Mouse (Mus musculus): ENCODE data around the gene Prss12. TPM values are rescaled to one million over a fixed set of nuclear protein-coding genes. Genes with fewer than 3 reads are reported as not detected.

Prss12 gene
- total RNA-seq, 2 experiments from 2014 or later: 1.7 to 1.8 TPM

DNA sequence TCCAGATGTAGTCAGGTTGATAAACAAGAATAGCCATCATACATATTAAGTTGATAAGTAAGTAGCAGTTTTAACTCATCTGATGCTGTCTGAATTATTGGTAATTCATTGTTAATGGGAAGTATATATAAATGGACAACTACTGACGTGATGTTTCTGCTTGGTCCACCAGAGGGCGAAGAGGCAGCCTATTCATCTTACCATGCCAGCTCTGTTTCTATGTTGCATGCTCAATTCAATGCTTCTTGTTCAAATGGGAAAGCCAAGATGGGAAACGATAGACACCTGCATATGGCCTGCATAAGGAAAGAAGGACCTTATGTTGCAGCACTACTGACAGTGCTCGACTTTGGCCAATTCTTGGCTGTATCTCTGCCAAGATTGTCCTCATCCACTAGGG lies 70.1 kb downstream of the Prss12 start:
- intact Hi-C loops (cut with DNase I): loop anchor here (1.0 to 10.0 kb wide), 3 partner anchors 171 to 759 kb away; no protein-coding TSS in a partner anchor
- peak; percentile 28 to 42 for DNase-seq

DNA sequence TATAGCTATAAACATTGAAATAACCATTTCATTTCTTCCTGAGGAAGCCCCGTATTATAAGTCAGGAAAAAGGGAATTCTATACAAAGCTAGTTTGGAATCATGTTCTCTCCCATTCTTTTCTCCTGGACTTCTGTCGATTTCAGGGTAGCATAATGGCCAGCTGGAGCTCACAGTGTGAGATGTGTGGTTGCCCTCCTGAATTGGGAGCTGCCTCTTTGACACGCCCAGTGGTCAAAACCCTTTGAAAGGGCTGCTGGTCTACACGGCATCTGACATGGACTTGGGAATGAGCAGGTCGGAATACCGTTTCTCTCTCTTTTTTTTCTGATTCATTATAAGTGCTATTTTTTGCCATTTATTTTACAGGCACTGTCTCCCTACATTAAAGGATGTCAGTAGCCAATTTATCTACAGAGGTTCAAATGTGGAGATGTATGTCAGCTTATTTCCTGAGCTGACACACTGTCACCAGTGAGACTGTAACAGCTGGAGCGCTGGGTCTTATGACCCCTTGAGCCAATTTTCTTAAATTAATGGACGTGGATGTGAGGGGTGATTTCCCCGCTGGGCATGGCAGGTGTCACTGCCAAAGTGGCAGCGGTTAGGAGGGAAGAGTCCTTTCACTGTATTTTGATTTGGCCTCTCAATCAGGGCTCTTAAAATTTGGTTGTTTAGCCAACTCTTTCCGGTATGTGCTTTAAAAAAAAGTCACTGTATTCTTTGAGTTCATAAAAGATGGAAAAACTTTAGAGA lies 79.8 kb downstream of the Prss12 start:
- no peak for DNase-seq
- intact Hi-C loops (cut with DNase I): no loop called here

DNA sequence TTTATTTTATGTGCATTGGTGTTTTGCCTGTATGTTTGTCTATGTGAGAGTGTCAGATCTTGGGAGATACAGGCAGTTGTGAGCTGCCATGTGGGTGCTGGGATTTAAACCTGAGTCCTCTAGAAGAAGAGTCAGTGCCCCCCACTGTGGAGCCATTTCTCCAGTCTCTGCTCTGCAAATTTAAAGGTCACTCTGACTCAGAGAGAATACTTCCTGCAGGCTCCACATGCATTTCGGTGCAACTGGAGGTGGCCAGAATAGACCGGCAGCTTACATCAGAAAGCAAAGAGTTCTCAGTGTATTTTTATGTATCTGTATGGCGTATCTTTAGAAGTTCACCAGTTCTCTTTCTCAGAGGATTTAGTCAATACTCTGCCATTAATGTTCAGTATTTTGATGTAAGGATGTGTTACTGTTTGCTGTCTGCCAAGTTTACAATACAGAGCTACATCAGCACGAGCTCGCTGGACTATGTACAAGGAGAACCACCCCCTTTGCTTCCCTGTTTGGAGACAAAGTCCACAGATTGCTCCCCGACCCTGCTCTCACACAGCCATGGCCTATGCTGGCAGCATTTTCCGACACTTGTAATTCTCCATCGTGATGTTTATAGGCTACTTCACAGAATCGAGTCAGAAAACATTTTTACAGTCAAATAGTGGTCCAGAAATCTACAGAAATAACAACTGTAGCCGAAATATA lies 81.2 kb downstream of the Prss12 start:
- intact Hi-C loops (cut with DNase I): no loop called here

DNA sequence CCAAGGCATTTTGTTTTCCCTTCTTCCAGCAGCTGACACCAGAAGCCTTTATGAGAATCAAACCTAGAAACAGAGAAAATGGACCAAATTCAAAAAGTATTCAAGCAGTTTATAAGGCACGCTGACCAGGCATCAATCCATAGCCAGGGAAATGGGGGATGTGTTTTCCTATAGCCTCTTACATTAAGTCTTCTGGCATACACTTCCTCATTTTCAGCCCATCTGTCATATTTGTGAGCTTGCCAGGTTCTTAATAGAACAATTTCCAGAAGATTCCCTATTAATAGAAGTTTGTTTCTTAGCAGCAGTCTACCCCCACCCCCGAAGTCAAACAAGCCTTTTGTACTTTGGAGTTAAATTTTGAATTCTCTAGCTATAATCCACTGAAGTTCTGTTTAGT lies 84.4 kb downstream of the Prss12 start:
- no peak for DNase-seq

More for the DNA sequence above, 81.2 kb downstream of the Prss12 start:
- DNase-seq: no peak

DNA sequence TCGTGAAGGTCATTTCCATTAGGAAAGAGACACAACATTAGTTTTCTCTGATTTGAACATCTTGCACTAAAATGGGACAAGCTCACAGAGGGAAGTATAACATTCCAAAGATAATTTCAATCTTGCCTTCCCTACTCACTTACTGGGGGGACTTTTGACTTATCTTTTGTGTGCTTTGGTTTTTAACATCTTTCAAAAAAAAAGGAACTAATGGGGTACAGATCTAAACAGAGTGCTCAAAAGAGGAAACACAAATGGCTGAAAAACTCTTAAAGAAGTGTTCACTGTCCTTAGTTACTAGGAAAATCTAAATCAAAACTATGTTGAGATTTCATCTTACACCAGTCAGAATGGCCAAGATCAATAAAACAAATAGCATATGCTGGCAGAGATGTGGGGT lies 90.6 kb downstream of the Prss12 start:
- DNase-seq: no peak
- intact Hi-C loops (cut with DNase I): no loop called here

More for the DNA sequence above, 84.4 kb downstream of the Prss12 start:
- intact Hi-C loops (cut with DNase I): no loop called here

DNA sequence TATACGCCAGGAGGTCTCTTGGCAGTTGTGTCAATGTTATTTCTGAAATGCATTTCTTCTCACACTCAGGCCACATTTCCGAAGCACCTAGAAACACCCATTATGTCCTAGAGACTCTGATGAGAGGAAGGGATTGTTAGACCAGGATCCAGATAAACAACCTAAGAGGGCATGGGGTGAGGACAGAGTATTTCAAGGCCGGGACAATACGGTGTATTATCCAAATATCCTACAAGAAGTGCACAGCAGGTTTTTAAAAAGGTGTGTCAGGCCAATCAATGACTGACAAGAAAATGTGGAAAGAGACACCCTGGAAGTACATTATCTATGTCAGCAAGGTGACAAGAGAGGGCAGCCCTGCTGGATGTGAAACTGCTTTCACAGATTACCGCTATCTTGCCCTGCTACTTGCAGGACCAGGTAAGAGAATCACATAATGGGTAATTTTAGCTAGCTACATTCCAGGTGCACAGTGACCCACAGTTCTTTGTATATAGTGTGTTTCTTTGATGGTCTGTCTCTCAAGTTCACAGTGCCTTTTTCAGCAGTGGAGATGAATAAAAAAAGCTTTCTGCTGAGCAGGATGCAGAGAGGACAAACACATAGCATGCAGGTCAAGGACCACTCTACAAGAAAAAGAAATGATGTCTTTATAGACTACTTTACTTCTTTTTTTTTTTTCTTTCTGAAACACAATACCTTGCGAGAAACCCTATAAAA lies 97.0 kb downstream of the Prss12 start:
- intact Hi-C loops (cut with DNase I): no loop called here
- DNase-seq: no peak

DNA sequence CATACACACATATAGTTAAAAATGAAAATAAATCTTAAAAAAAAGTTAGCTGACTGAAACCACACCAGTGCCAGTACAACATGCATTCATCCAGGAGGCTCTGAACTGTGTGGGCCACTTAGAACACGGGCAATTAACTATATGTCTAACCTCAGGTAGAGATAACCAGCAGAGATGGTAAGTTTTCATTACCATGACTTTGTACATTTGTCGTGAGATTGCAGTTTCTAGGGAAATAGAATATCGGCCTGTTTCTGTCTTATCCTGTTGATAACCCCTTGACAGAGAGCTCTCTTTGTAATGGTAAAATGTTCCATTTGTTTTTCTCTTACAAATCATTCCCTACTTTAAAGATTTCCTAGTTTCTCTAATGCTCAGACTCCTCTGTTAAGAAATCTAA lies 103.8 kb downstream of the Prss12 start:
- DNase-seq: no peak
- intact Hi-C loops (cut with DNase I): no loop called here

DNA sequence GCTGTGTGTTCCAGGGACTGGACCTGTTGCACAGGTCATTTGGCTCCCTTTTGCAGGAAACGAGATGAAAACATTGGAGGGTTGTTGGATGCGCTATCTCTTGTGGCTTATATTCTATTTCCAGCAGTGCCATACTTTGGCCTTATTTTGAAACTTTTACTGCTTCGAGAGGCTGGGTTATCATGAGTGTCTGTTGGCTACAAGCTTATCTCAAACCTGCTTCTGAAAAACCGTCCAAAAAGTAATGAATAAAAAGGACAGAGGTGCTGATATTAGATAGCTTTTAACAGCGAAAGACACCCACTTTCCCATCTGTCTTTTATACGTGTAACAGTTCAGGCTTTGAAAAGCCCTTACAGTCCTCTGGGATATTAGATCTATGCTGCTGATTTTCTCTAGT lies 107.2 kb downstream of the Prss12 start:
- no peak for DNase-seq
- intact Hi-C loops (cut with DNase I): no loop called here

DNA sequence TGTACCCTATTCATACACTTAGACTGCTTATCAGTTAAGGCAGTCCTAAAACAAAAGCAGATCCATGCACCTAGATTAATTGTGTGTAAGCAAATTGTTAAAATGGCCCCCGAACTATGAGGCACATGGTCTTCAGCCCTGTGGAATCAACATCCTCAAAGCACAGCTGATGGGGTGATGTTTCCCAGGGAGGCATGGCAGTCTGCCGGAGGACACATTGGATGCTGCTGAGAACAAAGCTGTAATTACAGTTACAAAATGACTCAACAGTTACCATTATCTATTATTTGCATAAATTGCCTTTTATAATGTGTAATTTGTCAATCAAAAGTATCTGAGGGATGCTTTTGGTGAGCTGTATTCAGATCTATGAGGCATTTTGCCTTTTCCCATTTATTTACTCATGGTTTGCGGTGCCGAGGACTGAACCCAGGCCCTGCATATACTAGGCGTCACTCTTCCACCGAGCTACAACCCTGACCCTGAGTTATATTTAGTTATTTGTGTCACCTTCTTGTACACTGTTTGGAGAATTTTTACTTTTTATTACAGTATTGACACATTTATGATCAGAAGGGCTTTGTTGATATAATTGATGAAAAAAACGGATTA lies 108.6 kb downstream of the Prss12 start:
- DNase-seq: no peak
- intact Hi-C loops (cut with DNase I): no loop called here

Other genes starting within 250 kb of the Prss12 start
- gene Synpo2, start 210.8 kb upstream of the Prss12 start, total RNA-seq (2021): 10 to 100 TPM; 37.8 to 43.1 TPM
- 10 to 100 TPM; 65.0 to 67.8 TPM for gene Sec24d, start 179.5 kb upstream of the Prss12 start, total RNA-seq (2021)
- gene Mettl14, start 60.8 kb upstream of the Prss12 start, total RNA-seq (2021): 10 to 100 TPM; 10.8 to 16.7 TPM
- gene Ndst3, start 243.9 kb downstream of the Prss12 start, total RNA-seq (2021): under 1 TPM; 0.41 to 0.42 TPM